Mouse (Mus musculus): ENCODE results near the gene Gm12569. TPM values are rescaled to one million over a fixed set of nuclear protein-coding genes. Genes with fewer than 3 reads are reported as not detected.

Gm12569 gene
- polyA plus RNA-seq, 1 experiment from 2014 or later = not detected

DNA sequence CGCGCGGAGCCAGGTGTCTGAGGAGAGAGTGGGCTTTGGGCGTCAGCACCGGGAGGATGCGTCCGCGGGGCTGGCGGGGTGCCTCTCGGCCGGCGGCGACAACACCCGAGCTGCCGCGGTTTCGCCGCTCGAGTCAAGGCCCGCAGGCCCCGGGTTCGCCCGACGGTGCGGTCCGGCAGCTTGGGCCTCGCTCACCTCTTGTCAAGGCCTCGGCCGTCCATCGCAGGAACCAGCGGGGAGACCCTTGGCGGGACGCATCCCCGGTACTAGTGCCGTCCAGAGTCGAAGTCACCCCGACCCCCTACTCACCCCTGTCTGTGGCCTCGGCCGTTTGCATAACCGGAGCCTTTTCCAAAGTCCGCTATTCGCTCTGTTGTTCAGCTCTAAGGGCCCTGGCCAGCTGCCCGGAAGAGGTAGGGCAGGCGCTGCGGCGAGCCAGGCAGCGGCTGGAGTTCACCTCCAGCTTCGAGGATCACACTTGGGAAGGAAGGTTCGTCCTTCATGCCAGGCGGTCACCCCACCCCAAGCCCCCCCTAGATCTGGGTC, 43.1 kb downstream of the Gm12569 start:
- under 1% methylated on average over 50 of the region's 50 CpGs for WGBS
- peaks cover 25% of the 10 kb centered on the region for H3K4me1 ChIP-seq
- peak overlapping the region; percentile 96 for H3K27ac ChIP-seq
- H3K9me3 ChIP-seq = no peaks in the 10 kb centered on the region
- H3K27me3 ChIP-seq = no peaks in the 10 kb centered on the region
- H3K36me3 ChIP-seq = 0 out of 2 replicates have a peak, but pooled peaks cover 4% of the 10 kb centered on the region
- peak overlapping the region; percentile 95 for H3K4me2 ChIP-seq
- H3K9ac ChIP-seq = peak overlapping the region; percentile 92
- peak; percentile 23; the same call in 1 of the 2 replicates for ATAC-seq (ENCODE audit: insufficient number of reproducible peaks, low FRiP score, low TSS enrichment, low read depth)
- H3K4me3 ChIP-seq = peak overlapping the region; percentile 85

DNA sequence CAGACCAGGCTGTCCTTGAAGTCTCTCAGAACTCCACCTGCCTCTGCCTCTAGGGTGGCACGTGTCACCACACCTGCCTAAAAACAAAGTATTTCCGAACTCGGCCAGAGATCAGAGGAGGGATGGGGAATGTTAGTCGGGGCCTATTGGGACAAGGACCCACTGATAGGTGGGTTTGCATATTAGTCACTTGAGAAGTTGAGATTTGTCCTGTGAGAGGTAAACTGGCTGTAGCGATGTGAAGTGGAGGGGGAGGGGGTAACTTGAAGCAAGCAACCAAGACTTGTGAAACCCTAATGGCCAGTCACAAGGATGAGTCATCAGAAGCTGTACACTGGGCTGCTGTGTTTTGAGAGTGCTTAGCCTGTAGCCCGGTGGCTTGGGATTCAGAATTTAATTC, 44.1 kb downstream of the Gm12569 start:
- Histone ChIP-seq H3K9me3 (no peaks in the 10 kb centered on the region), H3K4me1 (peaks cover 25% of the 10 kb centered on the region), H3K4me3 (peak overlapping the region; percentile 85), H3K4me2 (peak overlapping the region; percentile 95), H3K9ac (0 out of 2 replicates have a peak overlapping the region, but pooled peaks have one; percentile 14), H3K36me3 (peaks cover 6% of the 10 kb centered on the region; the same call in 1 of the 2 replicates), H3K27ac (no peak overlapping the region), H3K27me3 (no peaks in the 10 kb centered on the region)
- no peak for ATAC-seq (ENCODE audit: insufficient number of reproducible peaks, low FRiP score, low TSS enrichment, low read depth)
- WGBS = 12% methylated on average over 6 of the region's 6 CpGs

DNA sequence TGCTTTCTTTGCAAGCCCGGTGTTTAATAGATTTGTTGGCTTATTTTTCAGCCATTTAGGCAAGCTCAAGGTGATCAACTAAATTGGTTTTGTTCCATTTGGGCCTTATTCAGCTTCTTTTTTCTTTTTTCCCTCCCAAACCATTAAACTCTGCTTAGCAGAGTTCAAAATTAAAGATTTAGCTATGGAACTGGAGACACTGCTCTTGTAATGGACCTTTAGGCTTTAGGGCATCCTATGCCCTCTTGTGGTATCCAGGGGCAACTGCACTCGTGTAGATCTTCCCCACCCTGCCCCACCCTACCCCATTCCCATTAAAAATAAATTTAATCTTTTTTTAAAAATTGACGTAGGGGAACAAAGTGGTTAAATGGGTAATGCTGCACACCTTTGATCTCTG, 45.1 kb downstream of the Gm12569 start:
- H3K27me3 ChIP-seq = no peaks in the 10 kb centered on the region
- 39% methylated on average over 3 of the region's 3 CpGs for WGBS
- peaks cover 25% of the 10 kb centered on the region for H3K4me1 ChIP-seq
- peak overlapping the region; percentile 85 for H3K4me3 ChIP-seq
- no peaks in the 10 kb centered on the region for H3K9me3 ChIP-seq
- peak overlapping the region; percentile 95 for H3K4me2 ChIP-seq
- no peak overlapping the region for H3K9ac ChIP-seq
- ATAC-seq (ENCODE audit: insufficient number of reproducible peaks, low FRiP score, low TSS enrichment, low read depth) = no peak
- H3K27ac ChIP-seq = no peak overlapping the region
- H3K36me3 ChIP-seq = peaks cover 7% of the 10 kb centered on the region

DNA sequence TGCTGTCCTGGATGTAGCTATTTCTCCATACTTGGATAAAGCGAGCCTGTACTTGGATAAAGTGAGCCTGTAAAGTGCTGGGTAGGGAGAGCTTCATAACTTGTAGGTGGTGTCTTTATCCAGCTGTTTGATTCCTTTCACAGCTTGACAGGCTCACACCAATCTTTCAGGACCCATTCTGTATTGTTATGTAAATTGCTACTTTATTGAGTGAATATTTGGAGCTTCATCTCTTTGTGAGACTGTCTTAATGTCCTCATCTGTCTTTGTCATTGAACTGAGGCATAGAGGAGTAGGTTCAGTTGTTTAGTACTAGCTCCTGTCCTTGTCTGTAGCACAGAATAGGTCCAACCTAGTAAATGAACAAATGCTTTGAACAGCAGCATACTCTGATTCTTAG, 54.1 kb downstream of the Gm12569 start:
- H3K36me3 ChIP-seq = peaks cover 66% of the 10 kb centered on the region
- no peak for ATAC-seq (ENCODE audit: insufficient number of reproducible peaks, low FRiP score, low TSS enrichment, low read depth)
- H3K4me2 ChIP-seq = no peak overlapping the region
- H3K9me3 ChIP-seq = no peaks in the 10 kb centered on the region
- WGBS = 94% methylated on average over 1 of the region's 1 CpGs
- no peak overlapping the region for H3K27ac ChIP-seq
- no peaks in the 10 kb centered on the region for H3K4me1 ChIP-seq
- no peaks in the 10 kb centered on the region for H3K27me3 ChIP-seq
- no peak overlapping the region for H3K9ac ChIP-seq
- no peak overlapping the region for H3K4me3 ChIP-seq

Other genes with a start within 250 kb of the Gm12569 start
- gene Olfr1377, start 238.5 kb upstream of the Gm12569 start, polyA plus RNA-seq (2015; fragmentation: Nextera tagmentation; extraction: Ambion mirVana) = not detected in 2 replicates
- not detected in 2 replicates for gene Olfr51, start 216.9 kb upstream of the Gm12569 start, polyA plus RNA-seq (2015; fragmentation: Nextera tagmentation; extraction: Ambion mirVana)
- not detected in 2 replicates for gene Olfr54, start 206.2 kb upstream of the Gm12569 start, polyA plus RNA-seq (2015; fragmentation: Nextera tagmentation; extraction: Ambion mirVana)
- not detected in 2 replicates for gene Olfr1375, start 172.4 kb upstream of the Gm12569 start, polyA plus RNA-seq (2015; fragmentation: Nextera tagmentation; extraction: Ambion mirVana)
- gene Zfp354a, start 161.2 kb upstream of the Gm12569 start, polyA plus RNA-seq (2015; fragmentation: Nextera tagmentation; extraction: Ambion mirVana) = 8.3 TPM in 2 replicates
- 115 and 119 TPM in 2 replicates for gene Clk4, start 41.3 kb downstream of the Gm12569 start, polyA plus RNA-seq (2015; fragmentation: Nextera tagmentation; extraction: Ambion mirVana)
- gene BC049762, start 42.6 kb downstream of the Gm12569 start, polyA plus RNA-seq (2015; fragmentation: Nextera tagmentation; extraction: Ambion mirVana) = 0.33 and 0.50 TPM in 2 replicates
- gene Col23a1, start 69.4 kb downstream of the Gm12569 start, polyA plus RNA-seq (2015; fragmentation: Nextera tagmentation; extraction: Ambion mirVana) = 18.9 and 23.6 TPM in 2 replicates

Data from limb, embryonic 15.5 days (tissue).